Mouse (Mus musculus) CD8-positive naive resting alpha-beta T cell, adult 57 days (primary cell): ENCODE data around the gene Ndufs2. TPM values are rescaled to one million over a fixed set of nuclear protein-coding genes. Genes with fewer than 3 reads are reported as not detected.

Experiments
- total RNA-seq: library from RNA; stranded (reverse); gene quantifications from one replicate; pipeline ENCODE4 v1.2.4, GENCODE M21; 2023

Gene Ndufs2
- total RNA-seq: 122 TPM

GRCm38 (mm10) chr1:171250680-171251593, at the start of gene Ndufs2:
TSS of gene Ndufs2 (minus strand) at chr1:171251388.

GRCm38 (mm10) chr1:171294298-171295062, 43.3 kb upstream of the Ndufs2 start, which contains the start of gene Ufc1:
TSS of gene Ufc1 (minus strand) at chr1:171295024.

GRCm38 (mm10) chr1:171287136-171288081, 36.2 kb upstream of the Ndufs2 start, which contains the start of gene Usp21:
TSS of gene Usp21 (minus strand) at chr1:171287991.

GRCm38 (mm10) chr1:171280916-171281527, 29.8 kb upstream of the Ndufs2 start, which contains the start of gene Ppox:
TSS of gene Ppox (minus strand) at chr1:171281186.

GRCm38 (mm10) chr1:171269848-171270572, 18.8 kb upstream of the Ndufs2 start, which contains the start of gene B4galt3:
TSS of gene B4galt3 (plus strand) at chr1:171270328.

GRCm38 (mm10) chr1:171249913-171250600, 1.1 kb downstream of the Ndufs2 start, which contains the start of gene Adamts4:
TSS of gene Adamts4 (plus strand) at chr1:171250421.

GRCm38 (mm10) chr1:171234126-171234525, 17.1 kb downstream of the Ndufs2 start, which contains the start of gene Fcer1g:
TSS of gene Fcer1g (minus strand) at chr1:171234365.

GRCm38 (mm10) chr1:171224857-171225256, 26.3 kb downstream of the Ndufs2 start, which contains the start of gene Apoa2:
TSS of gene Apoa2 (plus strand) at chr1:171225054.

GRCm38 (mm10) chr1:171222238-171223155, 28.7 kb downstream of the Ndufs2 start, which contains the start of gene Tomm40l:
TSS of gene Tomm40l (minus strand) at chr1:171222514.

GRCm38 (mm10) chr1:171213801-171214496, 37.2 kb downstream of the Ndufs2 start, which contains the start of gene Nr1i3:
TSS of gene Nr1i3 (plus strand) at chr1:171213970.

GRCm38 (mm10) chr1:171195887-171196397, 55.2 kb downstream of the Ndufs2 start, which contains the start of gene Pcp4l1:
TSS of gene Pcp4l1 (minus strand) at chr1:171196268.

Other genes with a start within 250 kb of the Ndufs2 start
- gene Fcgr4, start 232.5 kb downstream of the Ndufs2 start, total RNA-seq: 1.3 TPM
- 3.4 TPM for gene Fcgr3, start 186.5 kb downstream of the Ndufs2 start, total RNA-seq
- gene Cfap126, start 137.5 kb downstream of the Ndufs2 start, total RNA-seq: not detected
- gene Sdhc, start 100.8 kb downstream of the Ndufs2 start, total RNA-seq: 109 TPM
- not detected for gene Mpz, start 100.7 kb downstream of the Ndufs2 start, total RNA-seq
- gene Pcp4l1, start 55.1 kb downstream of the Ndufs2 start, total RNA-seq: not detected
- not detected for gene Nr1i3, start 37.4 kb downstream of the Ndufs2 start, total RNA-seq
- gene Tomm40l, start 28.9 kb downstream of the Ndufs2 start, total RNA-seq: 16.1 TPM
- gene Apoa2, start 26.3 kb downstream of the Ndufs2 start, total RNA-seq: not detected
- 13.4 TPM for gene Fcer1g, start 17.0 kb downstream of the Ndufs2 start, total RNA-seq
- gene Adamts4, start 967 bp downstream of the Ndufs2 start, total RNA-seq: not detected
- 66.1 TPM for gene B4galt3, start 18.9 kb upstream of the Ndufs2 start, total RNA-seq
- 49.0 TPM for gene Ppox, start 29.8 kb upstream of the Ndufs2 start, total RNA-seq
- 45.6 TPM for gene Usp21, start 36.6 kb upstream of the Ndufs2 start, total RNA-seq
- 52.8 TPM for gene Ufc1, start 43.6 kb upstream of the Ndufs2 start, total RNA-seq
- 24.5 TPM for gene Dedd, start 77.8 kb upstream of the Ndufs2 start, total RNA-seq
- gene Nit1, start 94.3 kb upstream of the Ndufs2 start, total RNA-seq: 28.0 TPM
- gene Pfdn2, start 94.3 kb upstream of the Ndufs2 start, total RNA-seq: 79.6 TPM
- gene Klhdc9, start 109.4 kb upstream of the Ndufs2 start, total RNA-seq: 1.3 TPM
- gene Nectin4, start 118.7 kb upstream of the Ndufs2 start, total RNA-seq: 0.24 TPM
- gene Arhgap30, start 137.6 kb upstream of the Ndufs2 start, total RNA-seq: 203 TPM
- 102 TPM for gene Usf1, start 159.9 kb upstream of the Ndufs2 start, total RNA-seq
- gene Tstd1, start 167.5 kb upstream of the Ndufs2 start, total RNA-seq: 5.8 TPM
- 0.46 TPM for gene F11r, start 186.1 kb upstream of the Ndufs2 start, total RNA-seq